Mouse (Mus musculus) gastrocnemius, postnatal 14 days (tissue): ENCODE data around the gene Ankrd13a. TPM values are rescaled to one million over a fixed set of nuclear protein-coding genes. Genes with fewer than 3 reads are reported as not detected.

Experiments used
- DNase-seq: peaks from one replicate; pipeline ENCODE4 v3.0.0; 2021; ENCODE audit warnings: mixed read lengths
- intact Hi-C: fragments of 180-260 bp; cut with DNase I; formaldehyde crosslinking; loops from one replicate; pipeline ENCODE4 v1.15.1; 2025; ENCODE audit warnings: low total_unique reads
- long read RNA-seq, 2 experiments: library from polyadenylated mRNA; stranded (forward); transcript quantifications; one replicate each; pipeline ENCODE4 v2.0.0; 2021
- total RNA-seq, 2 experiments: library from RNA; stranded (reverse); gene quantifications; 2 replicates each; pipeline ENCODE4 v1.2.3; 2021

The Ankrd13a gene
- total RNA-seq: 10 to 100 TPM; 29.9 to 30.1 TPM
- long read RNA-seq, experiment 1, transcript Ankrd13a-201 (15 exons, 3,717 nt): major isoform, 26 of 36 reads
- long read RNA-seq, experiment 1, partial matches to known transcripts: 2 of 36 reads
- long read RNA-seq, experiment 1, other reads (novel, unspliced or antisense): 8 of 36 reads
- long read RNA-seq, experiment 2, transcript Ankrd13a-201 (15 exons, 3,717 nt): major isoform, 40 of 48 reads
- long read RNA-seq, experiment 2, partial matches to known transcripts: 1 of 48 reads
- long read RNA-seq, experiment 2, other reads (novel, unspliced or antisense): 7 of 48 reads

DNA sequence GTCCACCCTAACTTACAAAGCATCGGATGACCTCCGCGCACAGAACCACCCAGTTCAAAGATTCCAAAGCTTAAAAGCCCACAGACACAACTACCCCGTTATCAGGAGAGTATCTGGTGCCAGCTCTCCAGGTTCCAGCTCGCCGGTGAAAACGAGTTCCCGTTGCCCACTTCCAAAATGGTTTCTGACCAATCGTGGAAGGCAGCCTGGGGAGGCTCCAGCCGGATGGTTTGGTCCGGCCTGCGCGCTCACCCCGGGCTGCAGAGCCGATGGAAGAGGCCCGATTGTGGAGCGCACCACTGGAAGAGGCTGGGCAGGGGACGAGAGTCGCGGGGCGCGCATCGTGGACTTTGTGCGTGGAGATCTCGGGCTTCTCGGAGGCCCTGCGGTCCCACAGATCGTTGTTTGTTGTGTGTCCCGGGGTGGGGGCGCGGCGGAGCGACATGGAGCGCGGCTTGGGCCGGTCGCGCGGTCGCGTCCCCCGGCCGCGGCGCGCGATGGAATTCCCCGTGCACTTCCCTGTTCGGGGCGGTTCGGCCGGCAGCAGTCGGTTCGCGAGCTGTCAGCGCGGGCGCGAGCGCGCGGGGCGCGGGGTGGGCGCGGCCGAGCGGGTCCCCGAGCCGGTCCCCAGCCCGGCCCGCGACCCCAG, at the start of gene Ankrd13a:
Gene Ankrd13a (plus strand): TSS at position 275 of the 649 bp plus-strand sequence.
- DNase-seq: peak; percentile 92
- intact Hi-C loops: no loop called here

DNA sequence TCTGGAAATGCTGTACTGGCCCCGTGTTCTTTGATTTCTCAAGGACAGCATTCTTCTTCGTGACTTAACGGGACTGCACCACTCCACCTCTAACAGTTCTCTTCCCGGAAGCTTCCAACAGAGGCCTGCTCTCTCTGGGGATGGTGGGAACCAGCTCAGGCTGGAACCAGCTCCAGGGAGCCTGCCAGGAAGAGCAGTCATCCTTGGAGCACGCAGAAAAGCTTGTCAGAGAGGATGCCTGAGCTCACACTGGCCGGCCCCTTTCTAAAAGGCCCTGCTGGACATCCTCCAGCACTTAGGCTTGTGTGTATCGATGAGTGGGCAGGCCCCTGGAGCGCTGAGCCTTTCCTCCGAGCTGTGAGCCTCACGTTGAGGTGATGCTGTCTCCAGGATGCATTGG, 46.3 kb upstream of the Ankrd13a start:
- intact Hi-C loops: no loop called here
- DNase-seq: peak; percentile 61

GRCm38 (mm10) chr5:114730129-114730528, 44.3 kb upstream of the Ankrd13a start:
- DNase-seq: no peak
- intact Hi-C loops: no loop called here

DNA sequence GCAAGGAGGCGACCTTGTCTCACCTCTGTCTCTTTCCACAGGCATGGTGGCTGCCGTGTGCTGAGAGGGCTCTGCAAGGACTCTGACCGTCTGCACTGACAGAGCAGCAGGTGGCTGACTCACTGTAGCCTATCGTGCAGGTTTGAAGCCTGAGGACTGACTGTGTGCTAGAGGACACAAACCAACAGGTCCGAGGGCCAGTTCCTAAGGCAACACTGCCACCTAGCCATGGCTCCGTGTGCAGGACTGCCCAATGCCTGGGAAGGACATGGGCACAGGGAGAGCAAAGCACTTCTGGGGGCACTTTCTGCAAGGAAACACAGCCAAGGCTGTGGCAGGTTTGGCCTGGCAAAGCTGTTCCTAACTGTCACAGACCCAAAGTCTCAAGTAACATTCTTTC, 43.0 kb upstream of the Ankrd13a start:
- intact Hi-C loops: no loop called here
- no peak for DNase-seq

- intact Hi-C loops: no loop called here
- DNase-seq: no peak
Measured at GRCm38 (mm10) chr5:114731969-114732368, 42.5 kb upstream of the Ankrd13a start.

DNA sequence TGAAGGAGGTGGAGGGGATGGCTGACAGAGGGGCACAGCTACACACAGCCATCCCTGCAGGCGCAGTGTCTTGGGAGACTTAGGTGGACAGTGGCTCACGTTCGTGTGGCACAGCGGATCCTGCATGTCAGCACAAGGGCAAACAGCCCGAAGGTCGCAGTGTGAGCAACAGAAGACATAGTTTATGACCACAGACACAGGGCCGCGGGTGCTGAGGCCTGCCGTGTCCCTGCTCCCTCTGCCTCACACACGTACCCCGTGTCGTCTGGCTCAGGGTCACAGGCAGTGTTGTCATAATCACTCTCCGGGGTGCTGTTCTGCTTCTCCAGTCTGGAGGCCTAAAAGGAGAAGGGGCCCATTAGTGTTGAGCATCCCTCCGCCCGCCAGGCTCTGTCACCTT, 40.9 kb upstream of the Ankrd13a start:
- intact Hi-C loops: no loop called here
- no peak for DNase-seq

DNA sequence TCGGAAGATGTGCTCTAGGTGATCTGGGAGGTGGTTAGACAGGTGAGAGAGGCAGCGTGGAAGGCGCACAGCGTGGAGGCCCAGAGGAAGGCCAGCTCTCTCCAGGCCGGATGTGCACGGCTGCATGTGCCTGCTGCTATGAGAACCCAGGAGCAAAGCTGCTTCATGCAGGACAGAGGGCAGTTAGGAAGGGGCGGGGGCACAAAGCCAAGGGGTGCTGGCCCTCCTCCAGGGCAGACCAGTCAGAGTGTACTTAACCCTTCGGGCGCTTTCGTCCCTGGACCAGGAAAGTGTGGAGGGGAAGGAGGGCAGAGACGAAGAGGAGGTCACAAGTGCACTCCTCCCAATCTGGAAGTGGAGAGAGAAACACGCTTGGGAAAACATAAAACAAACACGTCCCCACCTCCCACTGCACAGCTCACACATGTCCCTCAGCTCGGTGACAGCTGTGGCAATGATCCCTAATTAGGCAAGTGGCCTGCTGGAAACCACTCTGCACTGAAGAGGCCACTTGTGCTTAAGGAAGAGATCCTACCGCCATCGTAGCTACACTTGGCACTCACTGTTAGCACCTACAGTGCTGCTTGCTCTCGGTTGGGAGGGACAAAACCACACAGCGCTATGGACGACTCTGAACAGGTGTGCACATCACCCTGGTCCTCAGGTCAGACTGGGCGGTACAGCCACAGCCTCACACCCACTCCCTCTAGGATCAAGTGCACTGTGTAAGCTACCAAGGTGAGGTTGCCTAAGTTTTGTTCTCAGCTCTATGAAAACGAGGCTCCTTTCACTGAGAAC, 37.2 kb upstream of the Ankrd13a start:
- intact Hi-C loops: no loop called here

DNA sequence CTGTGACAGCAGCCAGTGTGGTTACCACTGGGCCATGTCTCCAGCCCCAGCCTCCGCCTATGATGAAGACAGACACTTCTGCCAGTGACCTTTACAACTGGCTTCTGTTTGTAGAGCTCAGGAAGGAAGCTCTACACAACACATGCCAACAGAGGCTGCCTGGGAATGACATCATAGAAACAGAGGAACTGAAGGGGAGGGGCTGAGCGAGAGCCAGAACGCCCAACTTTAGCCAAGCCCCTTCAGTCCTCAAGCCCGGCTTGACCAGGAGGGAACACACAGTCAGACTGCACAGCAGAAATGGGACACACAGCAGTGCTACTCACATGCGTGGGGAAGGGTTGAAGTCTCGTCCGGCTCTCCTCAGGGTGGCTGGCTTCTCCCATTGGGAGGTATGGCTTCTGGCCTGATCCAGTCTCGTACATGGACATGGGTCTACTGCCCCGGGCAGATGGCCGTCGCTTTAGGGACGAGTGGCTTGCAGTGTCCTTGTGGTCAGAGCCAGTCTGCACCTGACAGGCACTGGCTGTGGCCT, 35.7 kb upstream of the Ankrd13a start:
- intact Hi-C loops: no loop called here
- DNase-seq: peak; percentile 69

More for the DNA sequence above, 37.2 kb upstream of the Ankrd13a start:
- DNase-seq: peak; percentile 38

- peak; percentile 43 for DNase-seq
- intact Hi-C loops: no loop called here
Measured at GRCm38 (mm10) chr5:114740595-114740994, 33.9 kb upstream of the Ankrd13a start.

GRCm38 (mm10) chr5:114742572-114742971, 31.9 kb upstream of the Ankrd13a start:
- intact Hi-C loops: no loop called here
- no peak for DNase-seq

DNA sequence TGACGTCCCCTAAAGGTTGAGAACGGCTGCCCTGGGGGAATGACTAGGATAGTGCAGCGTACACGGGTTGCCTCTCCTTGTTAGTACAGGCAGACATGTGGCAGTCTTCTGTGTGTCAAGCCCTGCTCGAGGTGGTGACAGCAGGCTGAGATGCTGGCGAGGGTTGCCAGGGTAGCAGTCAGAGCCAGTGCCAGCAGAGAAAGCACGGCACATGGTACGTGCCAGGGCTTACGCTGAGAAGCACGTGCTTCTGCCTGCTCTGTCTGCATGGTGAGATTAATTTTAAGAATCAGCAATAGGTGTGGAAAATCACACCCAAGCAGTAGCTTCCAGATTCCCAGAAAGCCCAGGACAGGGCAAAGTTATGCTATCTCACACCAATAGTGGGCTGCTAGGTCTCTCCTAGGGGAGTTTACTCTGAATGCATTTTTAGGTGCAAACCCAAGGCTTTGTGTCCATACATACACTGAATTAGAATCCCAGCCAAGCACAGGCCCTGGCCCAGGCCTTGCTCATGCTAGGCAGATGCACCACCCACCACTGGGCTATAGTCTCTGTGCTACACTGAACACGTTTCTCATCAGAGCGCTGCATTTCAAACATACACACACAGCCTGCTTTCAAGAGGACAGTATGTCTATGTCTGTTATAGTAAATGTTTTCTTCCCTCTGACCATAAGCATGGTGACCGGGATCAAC, 31.3 kb upstream of the Ankrd13a start:
- intact Hi-C loops: no loop called here
- DNase-seq: no peak

DNA sequence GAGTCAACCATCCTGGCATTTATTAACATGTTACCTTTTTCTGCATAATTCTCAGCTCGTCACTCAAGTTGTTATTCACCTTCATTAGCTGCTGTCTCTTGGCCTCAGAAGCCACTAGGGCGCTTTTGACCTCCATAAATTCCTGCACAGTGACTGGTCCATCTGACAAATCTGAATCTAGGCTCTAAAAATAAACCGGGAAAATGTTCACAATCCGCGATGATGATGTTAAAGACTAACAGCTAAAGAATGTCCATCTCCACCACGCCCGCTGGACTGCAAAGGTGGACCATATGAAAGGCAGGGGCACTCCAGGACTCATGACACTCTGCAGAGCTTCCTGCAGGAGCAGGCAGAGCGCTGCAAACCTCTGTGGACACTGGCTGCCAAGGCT, 30.8 kb upstream of the Ankrd13a start:
- DNase-seq: no peak
- intact Hi-C loops: no loop called here

- intact Hi-C loops: no loop called here
- DNase-seq: no peak
Measured at GRCm38 (mm10) chr5:114745581-114745980, 28.9 kb upstream of the Ankrd13a start.

GRCm38 (mm10) chr5:114746886-114747285, 27.6 kb upstream of the Ankrd13a start:
- intact Hi-C loops: no loop called here
- DNase-seq: no peak

DNA sequence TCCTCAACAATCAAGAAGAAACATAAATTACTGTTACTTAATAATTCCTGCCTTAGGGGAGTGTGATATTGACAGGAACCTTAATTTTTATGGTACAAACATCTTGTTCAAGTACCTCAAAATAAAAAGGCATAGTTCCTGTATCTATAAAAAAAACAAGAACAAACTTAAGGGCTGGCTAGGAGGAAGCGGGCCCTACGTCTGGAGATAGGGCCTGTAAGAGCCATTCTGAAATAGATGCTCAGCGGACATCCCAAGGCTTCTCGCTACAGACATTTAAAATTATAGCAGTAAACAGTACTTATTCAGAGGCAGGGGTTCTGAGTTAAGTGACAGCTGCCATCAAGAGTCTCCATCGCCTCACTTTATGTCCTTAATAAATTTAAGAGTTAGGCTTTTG, 27.0 kb upstream of the Ankrd13a start:
- intact Hi-C loops: no loop called here
- no peak for DNase-seq

- intact Hi-C loops: no loop called here
Measured at GRCm38 (mm10) chr5:114750325-114750724, 24.2 kb upstream of the Ankrd13a start.

GRCm38 (mm10) chr5:114752397-114752796, 22.1 kb upstream of the Ankrd13a start:
- intact Hi-C loops: no loop called here
- no peak for DNase-seq

More at GRCm38 (mm10) chr5:114750325-114750724, 24.2 kb upstream of the Ankrd13a start:
- DNase-seq: no peak

GRCm38 (mm10) chr5:114753384-114753783, 21.1 kb upstream of the Ankrd13a start:
- intact Hi-C loops: no loop called here
- no peak for DNase-seq

GRCm38 (mm10) chr5:114759536-114760090, 14.9 kb upstream of the Ankrd13a start:
- intact Hi-C loops: no loop called here
- no peak for DNase-seq
